Mouse (Mus musculus) effector memory CD4-positive, alpha-beta T cell, adult 7 months (primary cell): ENCODE results near the gene Kif6. TPM values are rescaled to one million over a fixed set of nuclear protein-coding genes. Genes with fewer than 3 reads are reported as not detected.

Experiments used
- polyA plus RNA-seq: library from polyadenylated mRNA; unstranded; fragments of 100-300 nt; shearing (Covaris generic); gene quantifications from one replicate; pipeline ENCODE4 v1.2.1, GENCODE M21; 2017

The Kif6 gene
- polyA plus RNA-seq: not detected

DNA sequence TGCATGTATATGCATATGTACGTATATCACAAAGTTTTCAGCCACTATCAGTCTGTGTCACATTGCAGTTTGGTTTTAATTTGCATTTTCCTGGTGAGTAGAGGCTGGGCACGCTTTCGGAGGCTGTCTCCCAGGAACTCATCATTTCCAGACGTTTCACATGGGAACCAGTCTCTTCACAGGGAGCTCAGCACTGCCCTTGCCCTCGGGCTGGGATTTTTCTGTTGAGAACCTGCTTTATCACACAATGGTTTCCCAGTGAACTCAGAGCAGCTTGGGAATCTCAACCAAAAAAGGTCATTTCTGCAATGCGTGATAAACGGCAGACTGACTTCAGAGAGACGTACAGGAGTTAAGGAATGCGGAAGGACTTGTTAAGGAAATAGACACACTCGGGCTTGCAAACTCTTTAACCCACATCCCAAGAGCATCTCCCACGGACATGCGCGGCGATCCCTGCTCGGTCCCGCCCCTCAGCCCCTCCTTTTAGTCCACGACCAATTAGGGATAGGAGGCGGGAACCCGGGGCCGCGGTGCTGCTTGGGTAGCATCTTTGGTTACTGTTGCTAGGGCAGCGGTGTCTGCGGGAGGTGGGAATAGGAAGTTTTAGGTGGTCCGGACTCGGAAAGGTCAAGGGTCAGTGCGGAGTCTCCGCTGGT lies at the start of gene Kif6:
Gene Kif6, plus strand, starts transcription at position 560 of the 659 bp plus-strand sequence.

Other genes with a start within 250 kb of the Kif6 start
- gene Mocs1, start 186.8 kb upstream of the Kif6 start, polyA plus RNA-seq: 10.7 TPM
- gene Daam2, start 50.8 kb upstream of the Kif6 start, polyA plus RNA-seq: not detected